10 mouse cellular contexts compared by ENCODE assay signal in genomic region chr5:142844467-142844866, GRCm38 (mm10). TPM values are rescaled to one million over a fixed set of nuclear protein-coding genes. Genes with fewer than 3 reads are reported as not detected.
A peak's percentile ranks its signal among the peaks of the same experiment; 100 is the strongest.
DNase-seq lines count a peak whose midpoint lies in the region; ATAC-seq and TF ChIP-seq lines count a peak whose summit lies in the region.
"Had no signal": no experiment of that assay in that cellular context is flagged by ENCODE, and none has a peak within 500 bp of the region (broad histone marks: within the 10 kb centered on the region; RNA-seq: fewer than 3 reads in every experiment).

No protein-coding gene starts in this region.

- H3K4me1 ChIP-seq in heart, adult 2 months (ENCODE audit: control insufficient read depth, insufficient read depth, low read length), result peaks cover 6% of the 10 kb centered on the region
- 0 out of 4 replicates have a peak, but pooled peaks cover 0 to 2% of the 10 kb centered on the region in 2 experiments for H3K4me1 ChIP-seq in liver, embryonic 14.5 days (replicated peaks; ENCODE audit: control insufficient read depth in 2 of 2, insufficient read depth in 2 of 2, low read length in 1 of 2)
- H3K4me1 ChIP-seq in hindbrain, embryonic 13.5 days (replicated peaks), result no peaks in the 10 kb centered on the region

- no peaks in the 10 kb centered on the region for H3K36me3 ChIP-seq in heart, adult 2 months (ENCODE audit: control insufficient read depth, insufficient read depth, low read length)
- no peaks in the 10 kb centered on the region for H3K36me3 ChIP-seq in liver, embryonic 14.5 days (replicated peaks; ENCODE audit: control insufficient read depth, insufficient read depth, low read depth)
- H3K36me3 ChIP-seq in hindbrain, embryonic 13.5 days, result no peaks in the 10 kb centered on the region
- H3K36me3 ChIP-seq: limb, embryonic 15.5 days had no signal

- 56% methylated on average over 8 of the region's 8 CpGs for WGBS in heart, adult 2 months
- WGBS in liver, embryonic 14.5 days (ENCODE audit: insufficient replicate concordance), result 45% methylated on average over 8 of the region's 8 CpGs
- 63% methylated on average over 8 of the region's 8 CpGs for WGBS in hindbrain, embryonic 13.5 days

- TF ChIP-seq EP300 in heart, adult 2 months (IDR thresholded peaks at IDR 0.05; ENCODE audit: insufficient read depth, low read depth, low read length), result no peak
- TF ChIP-seq EP300 in liver, embryonic 14.5 days (IDR thresholded peaks at IDR 0.05; ENCODE audit: low read depth), result no peak

- H3K9ac ChIP-seq in heart, adult 2 months (ENCODE audit: low read depth, low read length), result no peak overlapping the region
- no peak overlapping the region for H3K9ac ChIP-seq in liver, embryonic 14.5 days (replicated peaks)
- H3K9ac ChIP-seq in hindbrain, embryonic 13.5 days, result no peak overlapping the region
- H3K9ac ChIP-seq: limb, embryonic 15.5 days had no signal

- H3K9me3 ChIP-seq in liver, embryonic 14.5 days (ENCODE audit: control insufficient read depth, low read length), result no peaks in the 10 kb centered on the region
- H3K9me3 ChIP-seq in hindbrain, embryonic 13.5 days, result no peaks in the 10 kb centered on the region
- H3K9me3 ChIP-seq: limb, embryonic 15.5 days had no signal

- no peaks in the 10 kb centered on the region for H3K27me3 ChIP-seq in heart, adult 2 months (ENCODE audit: control insufficient read depth, insufficient read depth, low read length)
- no peaks in the 10 kb centered on the region for H3K27me3 ChIP-seq in liver, embryonic 14.5 days (ENCODE audit: control insufficient read depth, insufficient read depth, low read length)
- H3K27me3 ChIP-seq in hindbrain, embryonic 13.5 days, result no peaks in the 10 kb centered on the region
- H3K27me3 ChIP-seq: limb, embryonic 15.5 days; Patski had no signal

- intact Hi-C loops in heart, adult 2 months (cut with DNase I), result no loop called here
- intact Hi-C loops in heart, postnatal 14 days (cut with DNase I), result loop anchor here (5.0 kb wide), 1 partner anchor 122 kb away; no protein-coding TSS in a partner anchor

- no peak for ATAC-seq in liver, embryonic 14.5 days (ENCODE audit: insufficient read depth)
- no peak for ATAC-seq in hindbrain, embryonic 13.5 days (ENCODE audit: low FRiP score)
- ATAC-seq: Patski had no signal

- no peak overlapping the region for H3K27ac ChIP-seq in heart, adult 2 months
- no peak overlapping the region for H3K27ac ChIP-seq in liver, embryonic 14.5 days
- no peak overlapping the region for H3K27ac ChIP-seq in hindbrain, embryonic 13.5 days
- H3K27ac ChIP-seq: limb, embryonic 15.5 days had no signal

- no peak for TF ChIP-seq POLR2A in heart, adult 2 months (IDR thresholded peaks at IDR 0.05; ENCODE audit: insufficient read depth, low read depth, low read length)

- TF ChIP-seq CTCF in heart, adult 2 months (IDR thresholded peaks at IDR 0.05), result peak; percentile 56
- TF ChIP-seq CTCF in liver, embryonic 14.5 days (IDR thresholded peaks at IDR 0.05; ENCODE audit: low read depth), result peak; percentile 74

- H3K4me3 ChIP-seq in heart, adult 2 months, result no peak overlapping the region
- no peak overlapping the region for H3K4me3 ChIP-seq in liver, embryonic 14.5 days (ENCODE audit: insufficient read depth in 1 of 2, low read depth in 2 of 2, low read length in 2 of 2)
- no peak overlapping the region for H3K4me3 ChIP-seq in hindbrain, embryonic 13.5 days
- H3K4me3 ChIP-seq: limb, embryonic 15.5 days had no signal

- DNase-seq in heart, adult 2 months, result no peak
- DNase-seq in heart, postnatal 14 days, result no peak
- DNase-seq in urinary bladder, postnatal 14 days (ENCODE audit: low spot score), result peak; percentile 29
- DNase-seq in urinary bladder, postnatal 4 days (ENCODE audit: low spot score in 2 of 2), result no peak
- DNase-seq in liver, embryonic 14.5 days (ENCODE audit: low read depth in 3 of 3, low spot score in 3 of 3), result no peak
- DNase-seq in cerebellum, adult 9-10 months, result no peak
- DNase-seq in left cerebral cortex, adult 11 months (ENCODE audit: low spot score), result no peak

- no peaks in the 10 kb centered on the region for H3K79me2 ChIP-seq in heart, adult 2 months (replicated peaks; ENCODE audit: control insufficient read depth, insufficient read depth, low read length)

- no peak overlapping the region for H3K4me2 ChIP-seq in liver, embryonic 14.5 days (ENCODE audit: low read depth)
- no peak overlapping the region for H3K4me2 ChIP-seq in hindbrain, embryonic 13.5 days
- H3K4me2 ChIP-seq: limb, embryonic 15.5 days had no signal

RNA-seq across cellular contexts. Expression of gene Tnrc18, which starts 27.0 kb away (rescaled TPM):
- 10 to 100 TPM; 49.7 to 60.3 TPM for total RNA-seq in heart, adult 2 months (2021)
- polyA plus RNA-seq in heart, adult 2 months (2012; rRNA removed), result 15.1 and 18.5 TPM in 2 replicates
- 10 to 100 TPM; 75.6 to 83.8 TPM for total RNA-seq in heart, postnatal 14 days (2021)
- polyA plus RNA-seq in liver, embryonic 14.5 days (2012; rRNA removed), result 2.3 and 2.8 TPM in 2 replicates
- 2.9 and 3.4 TPM in 2 replicates for polyA plus RNA-seq in liver, embryonic 14.5 days (2014; fragmentation: Nextera tagmentation; extraction: Ambion mirVana)
- polyA plus RNA-seq in hindbrain, embryonic 13.5 days (2015; fragmentation: Nextera tagmentation; extraction: Ambion mirVana), result 33.1 and 35.8 TPM in 2 replicates

RNA-seq across cellular contexts. Expression of gene Fbxl18, which starts 50.8 kb away (rescaled TPM):
- total RNA-seq in heart, adult 2 months (2021), result 1 to 10 TPM; 4.0 to 4.5 TPM
- 6.9 and 7.6 TPM in 2 replicates for polyA plus RNA-seq in heart, adult 2 months (2012; rRNA removed)
- total RNA-seq in heart, postnatal 14 days (2021), result 1 to 10 TPM; 7.1 to 7.7 TPM
- 1.9 and 2.2 TPM in 2 replicates for polyA plus RNA-seq in liver, embryonic 14.5 days (2012; rRNA removed)
- polyA plus RNA-seq in liver, embryonic 14.5 days (2014; fragmentation: Nextera tagmentation; extraction: Ambion mirVana), result 1.6 and 2.0 TPM in 2 replicates
- polyA plus RNA-seq in hindbrain, embryonic 13.5 days (2015; fragmentation: Nextera tagmentation; extraction: Ambion mirVana), result 36.6 and 36.9 TPM in 2 replicates
